Mouse (Mus musculus) B cell, adult 2 months (primary cell): ENCODE measurements around the gene Slpi.
"Not testable (repeated sequence)": the region's sequence is repeated elsewhere in the genome, so short reads cannot be mapped to it uniquely, and the experiment has no call there.

Source experiments
- DNase-seq, 2 experiments: peaks; one replicate each; pipeline ENCODE4 v3.0.0; 2022

Gene Slpi

DNA sequence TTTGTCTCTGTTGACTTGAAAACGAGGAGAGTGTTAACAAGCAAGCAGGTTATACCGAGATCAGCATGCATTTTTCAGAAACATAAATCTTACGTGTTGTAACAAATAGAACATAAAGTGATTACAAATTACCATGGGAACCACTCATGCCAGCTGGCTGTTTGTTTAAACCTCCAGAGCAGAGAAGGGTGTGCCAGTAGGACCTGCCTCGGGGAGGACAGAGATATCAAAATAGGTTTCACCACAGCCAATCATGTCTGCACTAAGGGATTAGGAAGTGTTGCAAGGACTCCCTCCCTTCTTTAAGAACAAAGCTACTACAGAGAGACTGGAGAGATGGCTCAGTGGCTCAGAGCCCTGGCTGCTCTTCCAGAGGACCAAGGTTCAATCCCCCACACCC, 15.7 kb downstream of the Slpi start:
- DNase-seq = no peak

DNA sequence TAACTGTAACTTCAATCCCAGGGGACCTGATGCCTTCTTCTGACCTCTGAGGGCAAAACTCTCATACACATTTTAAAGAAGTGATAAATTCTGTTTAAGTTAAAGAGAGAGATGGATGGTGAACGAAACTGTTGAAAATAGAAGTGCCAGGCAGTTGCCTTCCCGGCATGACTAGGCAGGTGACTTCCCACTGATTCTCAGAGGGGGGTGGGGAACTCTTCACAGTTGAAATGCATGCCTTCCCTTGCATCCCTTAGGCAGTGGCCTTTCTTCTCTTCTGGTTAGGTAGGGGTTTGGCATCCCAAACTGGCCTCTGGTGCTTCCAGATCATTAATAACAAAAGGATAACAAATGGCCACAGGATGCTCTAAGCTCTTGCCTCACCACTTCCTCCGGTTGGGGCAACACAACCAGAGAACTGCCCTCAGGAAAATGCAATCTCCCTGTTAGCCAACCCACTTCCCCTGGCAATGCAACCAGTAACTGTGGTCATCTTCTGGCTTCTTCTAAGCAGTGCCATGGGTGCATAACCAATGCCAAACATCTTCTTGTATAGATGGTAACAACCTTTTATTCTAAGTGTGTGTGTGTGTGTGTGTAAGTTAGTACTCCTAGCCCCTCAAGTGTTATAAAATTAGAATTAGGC, 16.4 kb downstream of the Slpi start:
- DNase-seq = no peak

DNA sequence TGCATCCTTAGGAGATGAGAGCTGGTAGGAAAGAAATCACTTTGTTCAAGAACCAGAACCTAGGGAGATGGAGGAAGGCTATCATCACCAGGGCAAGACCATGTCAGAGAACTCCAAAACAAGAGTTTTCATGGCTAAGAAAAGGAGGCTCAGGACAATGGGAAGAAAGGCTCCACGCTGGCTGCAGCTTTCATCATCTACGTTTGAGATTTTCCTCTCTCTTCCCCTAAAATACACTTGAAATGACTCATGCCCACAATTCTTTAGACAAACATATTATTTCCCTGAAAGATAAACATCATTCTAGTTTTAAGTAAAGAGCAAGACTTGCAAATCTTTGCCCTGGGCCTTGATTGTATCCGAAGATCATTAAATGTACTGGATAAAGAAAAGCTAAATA, 17.5 kb downstream of the Slpi start:
- no peak for DNase-seq

DNA sequence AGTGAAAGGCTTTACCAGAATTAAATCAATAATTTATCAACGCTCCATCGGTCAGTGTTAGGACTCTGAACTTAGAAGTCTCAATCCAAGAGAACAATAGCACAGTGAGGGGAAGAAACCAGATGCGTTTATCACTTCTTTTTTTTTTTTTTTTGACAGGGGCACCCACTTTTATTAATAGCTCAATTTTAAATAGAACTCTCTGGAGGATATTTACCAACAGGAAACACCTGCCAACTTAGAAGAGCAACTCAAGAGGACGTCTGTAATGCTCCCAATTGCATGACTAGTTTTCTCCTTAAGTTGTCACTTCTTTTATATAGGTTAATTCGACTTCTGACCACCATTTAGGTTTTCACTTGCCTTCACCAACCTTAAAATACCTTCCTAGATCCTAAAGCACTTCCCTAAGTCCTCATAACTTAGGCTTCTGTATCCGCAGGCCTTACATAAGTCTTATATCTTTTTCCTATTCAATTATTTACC, 20.2 kb downstream of the Slpi start:
- DNase-seq = no peak

DNA sequence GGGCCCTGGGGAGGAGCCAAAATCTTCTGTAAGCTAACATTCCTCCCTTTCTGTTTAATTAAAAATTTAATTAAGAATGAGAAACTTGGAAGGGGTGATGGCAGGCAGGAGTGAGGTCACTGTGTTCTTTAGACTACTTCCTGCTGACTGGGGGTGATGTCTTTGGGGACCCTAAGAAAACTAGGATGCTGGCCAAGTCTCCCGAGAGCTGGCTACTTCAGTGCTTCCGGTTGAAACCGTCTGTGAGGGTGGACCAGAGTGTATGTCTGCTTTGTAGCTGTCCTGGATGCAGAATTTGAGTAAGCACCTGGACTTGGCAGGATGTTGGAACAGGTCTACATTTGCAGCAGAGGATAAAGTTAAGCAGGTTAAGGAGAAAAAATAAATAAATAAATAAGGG, 21.9 kb downstream of the Slpi start:
- DNase-seq = no peak

DNA sequence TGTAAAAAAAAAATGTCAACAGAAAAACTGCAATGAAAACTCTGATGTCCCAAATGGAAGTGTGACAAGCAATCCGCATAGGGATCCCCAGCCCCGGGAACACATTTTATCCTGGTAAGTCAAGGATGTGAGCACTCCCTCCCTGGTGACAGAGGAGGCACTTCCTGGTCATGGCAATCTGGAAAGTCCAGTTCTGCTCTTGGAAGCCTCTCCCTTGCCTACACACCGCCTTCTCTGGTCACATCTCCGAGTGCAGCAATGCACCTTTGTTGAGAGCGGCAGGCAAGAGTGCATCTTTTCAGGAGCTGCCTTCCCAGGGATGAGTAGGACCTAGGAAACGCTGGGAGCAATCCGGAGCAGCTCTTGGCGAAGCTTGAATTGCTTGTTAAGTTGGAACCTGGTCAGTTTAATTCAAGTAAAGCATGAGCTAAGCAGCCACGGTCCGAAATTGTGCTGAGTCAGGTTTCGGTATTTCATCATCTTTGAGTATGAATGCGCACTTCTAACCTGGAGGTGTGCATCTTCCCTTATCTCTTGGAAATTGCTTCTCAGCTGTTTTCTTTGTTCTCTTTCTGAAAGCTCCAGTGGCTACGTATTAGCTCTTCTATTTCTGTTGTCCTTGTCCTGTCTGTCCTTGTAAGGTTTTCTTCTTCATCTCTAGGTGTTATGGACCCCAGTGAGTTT, 27.8 kb downstream of the Slpi start:
- DNase-seq = no peak

DNA sequence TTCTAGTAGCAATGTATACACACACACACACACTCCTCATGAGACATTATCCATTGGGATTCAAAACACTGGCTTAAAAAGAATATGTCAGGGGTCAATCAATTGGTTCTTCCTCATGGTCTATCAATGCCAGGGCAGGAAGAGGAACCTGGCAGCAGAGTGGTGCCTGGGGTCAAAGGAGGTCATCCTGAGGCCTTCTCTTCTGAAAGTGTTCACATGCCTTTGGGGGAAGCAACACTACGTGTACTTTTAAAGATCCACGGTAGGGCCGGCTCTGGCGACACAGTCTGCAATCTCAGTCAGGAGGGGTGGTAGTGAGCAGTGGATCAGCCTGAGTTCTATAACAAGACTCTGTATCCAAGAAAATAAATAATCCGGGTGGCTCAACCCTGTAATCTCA, 29.2 kb downstream of the Slpi start:
- DNase-seq = no peak

DNA sequence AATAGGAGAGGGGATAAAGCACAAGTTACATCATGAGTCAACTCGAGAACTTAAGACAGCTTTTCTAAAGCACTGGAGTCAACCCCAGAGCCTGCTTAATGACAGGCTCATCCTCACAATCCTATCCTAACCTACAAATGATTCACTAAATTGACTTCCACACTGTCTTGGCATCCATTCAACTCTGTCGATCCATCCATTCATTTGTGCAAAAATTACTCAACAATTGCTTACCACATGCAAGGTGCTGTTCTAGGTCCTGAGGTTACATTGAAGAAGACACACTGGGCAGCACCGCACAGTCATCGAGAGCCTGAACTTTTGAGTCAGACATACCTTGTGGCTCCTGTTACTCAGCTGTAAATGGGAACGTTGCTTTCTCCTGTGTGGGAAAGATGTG, 29.9 kb downstream of the Slpi start:
- DNase-seq = no peak

DNA sequence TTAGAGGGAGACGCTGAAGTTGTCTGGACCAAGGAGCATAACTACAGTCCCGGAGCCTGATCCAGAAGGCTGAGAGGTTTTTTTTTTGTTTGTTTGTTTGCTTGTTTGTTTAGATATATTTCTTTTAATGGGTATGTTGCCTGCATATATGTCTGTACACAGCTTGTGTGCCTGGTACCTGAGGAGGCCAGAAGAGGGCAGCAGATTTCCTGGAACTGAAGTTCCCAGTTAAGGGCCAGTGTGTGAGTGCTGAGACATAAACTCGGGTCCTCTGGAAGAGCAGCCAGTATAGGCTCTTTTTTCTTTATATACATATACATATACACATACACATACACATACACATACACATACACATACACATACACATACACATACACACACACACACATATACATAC, 30.5 kb downstream of the Slpi start:
- peak; percentile 43 to 44 for DNase-seq

DNA sequence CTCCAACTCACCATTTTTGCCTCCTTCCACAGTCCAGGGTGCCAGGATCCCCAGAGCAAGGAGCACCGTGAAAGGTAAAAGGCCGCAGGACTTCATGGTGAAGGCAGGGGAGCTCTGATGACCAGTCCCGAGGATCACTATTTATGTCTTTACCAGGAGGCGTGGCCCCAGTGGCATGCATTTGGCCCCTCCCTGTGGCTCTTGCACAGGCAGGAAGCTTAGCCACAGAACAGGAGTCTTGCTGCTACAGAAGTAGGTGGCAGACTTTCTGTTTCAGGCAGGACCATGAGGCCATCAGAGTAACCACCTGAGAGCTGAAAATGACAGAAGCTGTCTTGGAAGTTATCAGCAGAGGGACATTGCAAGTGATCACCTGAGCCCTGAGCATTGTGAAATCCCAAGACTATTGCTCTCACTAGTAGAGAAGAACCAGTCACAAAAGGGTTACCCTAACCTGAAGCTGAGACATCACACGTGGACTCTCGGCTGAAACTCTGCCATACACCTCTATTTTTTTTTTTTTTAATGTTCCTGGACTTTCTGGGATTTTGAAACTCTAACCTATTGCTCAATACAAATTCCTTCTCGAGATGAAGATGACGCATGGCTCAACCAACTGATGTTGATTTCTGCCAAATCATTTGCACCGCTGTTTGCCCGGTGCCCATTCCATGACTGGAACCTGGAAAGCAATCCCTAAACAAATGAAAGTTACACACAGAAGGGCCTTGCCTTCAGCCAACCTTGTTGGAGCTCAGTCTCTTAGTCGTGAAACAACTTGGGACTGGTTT, 32.5 kb downstream of the Slpi start:
- DNase-seq = no peak

DNA sequence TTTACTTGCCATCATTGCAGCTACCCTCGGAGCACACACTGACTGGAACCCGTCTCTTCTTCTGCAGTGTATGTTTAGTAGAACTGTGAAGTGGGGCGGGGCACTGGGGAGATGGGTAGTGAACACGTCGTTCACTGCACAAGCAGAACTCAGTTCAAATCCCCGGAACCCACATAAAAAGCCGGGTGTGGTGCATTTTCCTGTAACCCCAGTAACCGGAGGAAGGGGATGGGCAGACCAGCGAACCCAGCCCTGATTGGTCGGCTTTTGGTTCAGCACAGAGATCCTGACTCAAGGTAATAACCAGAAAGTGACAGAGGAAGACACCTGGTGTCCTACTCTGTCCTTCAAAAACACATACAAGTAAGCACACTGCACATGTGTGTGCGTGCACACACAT, 35.5 kb downstream of the Slpi start:
- DNase-seq = no peak

DNA sequence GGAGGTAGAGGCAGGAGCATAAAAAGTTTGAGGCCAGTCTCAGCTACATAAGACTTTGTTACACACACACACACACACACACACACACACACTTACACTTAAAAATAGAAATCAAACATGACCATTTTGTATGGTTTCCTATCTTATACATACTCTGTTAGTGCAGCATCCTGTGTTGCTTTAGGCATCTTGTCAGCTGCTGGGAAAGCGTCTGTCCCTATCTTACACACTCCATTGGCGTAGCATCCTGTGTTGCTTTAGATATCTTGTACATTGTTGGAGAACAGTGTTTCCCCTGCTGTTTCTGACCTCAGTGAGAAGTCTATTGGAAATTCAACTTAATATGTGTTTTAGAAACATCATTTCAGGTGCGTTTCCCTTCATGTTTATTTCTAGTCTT, 36.2 kb downstream of the Slpi start:
- no peak for DNase-seq

DNA sequence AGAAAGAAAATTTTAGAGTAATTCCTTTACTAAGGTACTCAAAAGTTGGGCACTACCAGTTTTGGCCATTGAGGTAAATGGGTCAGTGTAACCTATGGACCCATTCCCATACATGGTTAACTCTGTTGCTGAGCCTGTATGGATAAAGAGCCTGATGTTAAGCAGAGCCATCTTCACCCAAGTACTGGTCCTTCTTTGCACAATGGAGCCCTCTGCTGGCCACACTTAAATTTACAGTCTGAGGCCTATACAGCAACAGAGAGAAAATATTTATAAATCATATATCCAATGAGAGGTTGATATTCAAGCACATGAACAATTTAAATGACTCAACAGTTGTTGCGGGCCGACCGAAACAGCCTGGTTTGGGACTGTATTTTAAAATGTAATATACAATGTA, 39.9 kb downstream of the Slpi start:
- DNase-seq = peak; percentile 59 to 66

DNA sequence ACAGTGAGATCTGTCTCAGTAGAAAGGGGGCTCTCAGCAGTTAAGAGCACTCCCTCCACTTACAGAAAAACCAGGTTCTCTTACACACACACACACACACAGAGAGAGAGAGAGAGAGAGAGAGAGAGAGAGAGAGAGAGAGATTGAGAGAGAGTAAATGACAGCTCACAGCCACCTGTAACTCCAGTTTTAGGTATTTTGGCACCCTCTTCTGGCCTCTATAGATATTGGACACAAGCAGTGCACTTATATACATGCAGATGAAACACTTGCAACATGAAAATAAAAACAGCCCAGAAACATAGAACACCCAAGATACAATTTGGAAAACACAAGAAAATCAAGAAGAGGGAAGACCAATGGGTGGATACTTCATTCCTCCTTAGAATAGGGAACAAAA, 41.2 kb downstream of the Slpi start:
- not testable (repeated sequence) for DNase-seq

DNA sequence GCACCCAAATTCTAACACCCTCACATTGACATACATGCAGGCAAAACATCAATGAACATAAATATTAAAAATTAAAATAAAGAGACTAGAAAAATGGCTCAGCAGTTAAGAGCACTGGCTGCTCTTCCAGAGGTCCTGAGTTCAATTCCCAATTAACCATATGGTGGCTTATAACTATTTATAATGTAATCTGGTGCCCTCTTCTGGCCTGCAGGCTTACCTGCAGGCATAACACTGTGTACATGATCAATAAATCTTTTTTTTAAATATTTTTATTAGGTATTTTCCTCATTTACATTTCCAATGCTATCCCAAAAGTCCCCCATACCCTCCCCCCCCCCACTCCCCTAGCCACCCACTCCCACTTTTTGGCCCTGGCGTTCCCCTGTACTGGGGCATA, 45.2 kb downstream of the Slpi start:
- DNase-seq = not testable (repeated sequence)

DNA sequence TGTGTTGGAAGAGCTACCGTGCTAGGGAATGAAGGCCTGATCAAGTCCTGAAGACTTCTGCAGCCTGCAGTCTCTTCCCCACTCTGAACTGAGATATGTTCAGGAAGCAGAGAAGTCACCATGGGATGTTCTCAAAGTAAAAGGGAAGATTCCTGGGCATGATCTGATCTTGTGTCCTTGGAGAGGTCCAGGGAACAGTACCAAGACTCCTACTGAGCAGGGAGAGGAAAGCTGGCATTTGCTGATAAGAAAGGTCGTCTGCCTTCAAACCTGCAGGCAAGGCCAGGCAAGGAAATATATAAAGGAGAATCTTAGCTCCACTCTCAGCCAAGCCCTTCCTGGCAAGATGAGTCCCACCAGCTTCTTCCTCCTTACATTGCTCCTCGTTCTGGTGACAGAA, 56.5 kb downstream of the Slpi start, which contains the start of gene Svs5:
Gene Svs5 (plus strand): TSS at position 301 of the 400 bp plus-strand sequence.
- DNase-seq = not testable (repeated sequence)

DNA sequence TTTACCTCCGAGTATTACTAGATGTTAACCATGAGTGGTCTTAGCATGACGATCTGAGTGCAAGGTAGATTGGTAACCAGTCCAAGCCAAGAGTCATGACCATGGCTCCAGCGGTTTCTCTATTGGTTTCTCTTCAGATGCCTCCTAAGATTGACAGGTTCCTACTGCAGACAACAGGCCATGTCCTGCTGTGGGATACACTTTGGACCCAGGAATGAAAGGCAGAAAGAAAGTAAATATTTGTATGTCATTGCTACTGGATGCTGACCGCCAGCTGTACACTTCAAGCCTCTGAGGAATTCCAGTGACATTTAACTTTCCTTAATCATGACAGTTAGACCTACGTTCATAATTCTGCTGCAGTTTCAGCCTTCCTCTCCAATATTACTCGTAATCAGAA, 67.9 kb downstream of the Slpi start:
- no peak for DNase-seq

DNA sequence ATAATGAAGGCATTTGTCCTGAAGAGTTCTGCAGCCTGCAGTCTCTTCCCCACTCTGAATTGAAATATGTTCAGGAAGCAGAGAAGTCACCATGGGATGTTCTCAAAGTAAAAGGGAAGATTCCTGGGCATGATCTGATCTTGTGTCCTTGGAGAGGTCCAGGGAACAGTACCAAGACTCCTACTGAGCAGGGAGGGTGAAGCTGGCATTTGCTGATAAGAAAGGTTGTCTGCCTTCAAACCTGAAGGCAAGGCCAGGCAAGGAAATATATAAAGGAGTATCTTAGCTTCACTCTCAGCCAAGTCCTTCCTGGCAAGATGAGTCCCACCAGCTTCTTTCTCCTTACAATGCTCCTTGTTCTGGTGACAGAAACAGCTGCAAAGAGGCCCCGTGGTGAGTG, 72.4 kb downstream of the Slpi start, which contains the start of gene Svs6:
Gene Svs6 (plus strand): TSS at position 301 of the 400 bp plus-strand sequence.
- not testable (repeated sequence) for DNase-seq

DNA sequence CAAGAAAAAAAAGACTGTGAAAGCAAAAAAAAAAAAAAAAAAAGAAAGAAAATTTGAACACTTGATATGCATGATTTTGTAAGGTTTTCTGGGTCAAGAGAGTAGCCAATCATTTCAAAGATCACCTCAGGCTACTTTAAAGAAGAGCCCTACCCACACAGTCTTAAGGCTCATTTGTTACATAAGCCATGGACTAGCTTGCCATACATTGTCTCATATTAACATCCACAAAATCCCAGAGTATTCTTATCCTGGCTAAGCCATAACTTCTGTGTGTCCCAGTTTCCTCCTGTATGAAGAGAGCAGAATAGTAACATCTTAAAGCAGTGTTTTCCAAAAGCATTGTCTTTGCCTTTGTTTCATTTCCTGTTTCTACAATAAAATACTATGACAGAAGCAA, 73.4 kb downstream of the Slpi start:
- not testable (repeated sequence) for DNase-seq

DNA sequence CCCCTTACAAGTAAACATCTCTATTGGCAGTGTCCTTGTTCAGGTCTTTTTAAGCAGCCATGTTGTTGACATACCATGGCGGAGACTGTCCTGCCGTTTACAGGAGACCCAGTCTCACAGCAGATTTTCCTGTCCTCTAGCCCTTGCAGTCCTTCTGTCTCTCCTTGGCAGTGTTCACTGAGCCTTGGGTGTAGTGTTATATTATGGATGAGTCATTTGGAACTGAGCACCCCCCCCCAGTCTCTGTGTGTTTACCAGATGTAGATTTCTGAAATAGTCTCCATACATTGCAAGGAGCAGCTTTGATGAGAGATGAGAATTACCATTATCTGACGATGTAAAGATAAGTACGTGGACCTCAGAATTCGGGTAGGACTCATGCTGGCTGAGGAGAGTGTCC, 76.3 kb downstream of the Slpi start:
- DNase-seq = no peak
